Mouse (Mus musculus): Measurements from ENCODE around the gene Cnn3.

DNA sequence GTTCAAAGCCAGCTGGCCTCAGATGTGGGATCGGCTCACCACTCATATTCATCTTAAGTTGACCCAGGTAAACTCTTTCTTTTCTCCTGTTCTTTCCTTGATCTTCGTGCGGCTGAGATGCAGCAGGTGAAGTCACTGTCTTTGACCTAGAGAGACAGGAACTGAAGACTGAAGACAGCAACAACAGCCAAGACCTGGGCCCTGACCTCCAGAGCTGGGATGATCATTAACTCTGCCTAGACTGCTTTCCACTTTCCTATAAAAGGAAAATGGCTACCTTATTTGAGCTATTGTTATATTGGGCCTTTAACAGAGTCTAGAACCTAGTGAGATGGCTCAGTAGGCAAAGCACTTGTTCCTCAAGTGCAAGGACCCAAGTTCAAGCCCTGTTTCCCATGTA is 17.9 kb upstream of the Cnn3 start:
- TF ChIP-seq CTCF (IDR thresholded peaks at IDR 0.05; ENCODE audit: control insufficient read depth, insufficient read depth, low read length) (no peak), POLR2A (IDR thresholded peaks at IDR 0.05; ENCODE audit: borderline replicate concordance, control insufficient read depth, low read depth, low read length) (no peak)
